Mouse (Mus musculus) liver, embryonic 14.5 days (tissue): ENCODE measurements around the gene Tspan15.

Experiments used
- CTCF ChIP-seq: IDR thresholded peaks from 2 replicates; pipeline ENCODE4 v1.5.1; 2016; ENCODE audit warnings: antibody characterized with exemption, low read depth, control low read depth
- EP300 ChIP-seq: IDR thresholded peaks from 2 replicates; pipeline ENCODE4 v1.6.1; 2016; ENCODE audit warnings: antibody characterized with exemption, low read depth

GRCm38 (mm10) chr10:62172841-62173553, 58.1 kb downstream of the Tspan15 start:
- TF ChIP-seq CTCF, result no peak
- no peak for TF ChIP-seq EP300
